ENCODE assay signal across 14 mouse cellular contexts in genomic region chr3:62715311-62715971, GRCm38 (mm10).
"Had no signal": no experiment of that assay in that cellular context is flagged by ENCODE, and none has a peak within 500 bp of the region (broad histone marks: within the 10 kb centered on the region; RNA-seq: fewer than 3 reads in every experiment).

No protein-coding gene starts in this region.

- ATAC-seq: intestine, embryonic 16.5 days; lung, postnatal 0 days had no signal

- H3K4me2 ChIP-seq: kidney, embryonic 15.5 days; liver, embryonic 11.5 days; liver, embryonic 15.5 days; midbrain, embryonic 12.5 days had no signal

- H3K27me3 ChIP-seq: kidney, embryonic 15.5 days; liver, embryonic 15.5 days; midbrain, embryonic 12.5 days had no signal

- H3K27ac ChIP-seq: kidney, embryonic 15.5 days; left cerebral cortex, adult 2 months; limb, embryonic 10.5 days; liver, embryonic 15.5 days; midbrain, embryonic 12.5 days had no signal

- H3K36me3 ChIP-seq: kidney, embryonic 15.5 days; limb, embryonic 10.5 days; liver, embryonic 15.5 days; midbrain, embryonic 12.5 days had no signal

- H3K9ac ChIP-seq: kidney, embryonic 15.5 days; liver, embryonic 15.5 days; midbrain, embryonic 12.5 days had no signal

- H3K9me3 ChIP-seq: kidney, embryonic 15.5 days; limb, embryonic 10.5 days; liver, embryonic 15.5 days; midbrain, embryonic 12.5 days had no signal

- H3K4me3 ChIP-seq: kidney, embryonic 15.5 days; left cerebral cortex, adult 2 months; limb, embryonic 10.5 days; liver, embryonic 15.5 days; midbrain, embryonic 12.5 days had no signal

- H3K4me1 ChIP-seq: kidney, embryonic 15.5 days; limb, embryonic 10.5 days; liver, embryonic 15.5 days; midbrain, embryonic 12.5 days had no signal

- DNase-seq: kidney, adult 2 months; kidney, postnatal 14 days; lung, adult 2 months; lung, postnatal 4 days; right cerebral cortex, postnatal 14 days; thymus, postnatal 4 days had no signal
